Mouse (Mus musculus): ENCODE measurements around the gene Aff1.

GRCm38 (mm10) chr5:103729225-103729624, 37.1 kb downstream of the Aff1 start:
- TF ChIP-seq CTCF (IDR thresholded peaks at IDR 0.05; ENCODE audit: low read depth) (no peak), EP300 (optimal IDR thresholded peaks at IDR 0.05) (no peak)

Measured in stomach, postnatal 0 days (tissue).